Comparison of ENCODE assay signal across 11 mouse cellular contexts in the genomic region with DNA sequence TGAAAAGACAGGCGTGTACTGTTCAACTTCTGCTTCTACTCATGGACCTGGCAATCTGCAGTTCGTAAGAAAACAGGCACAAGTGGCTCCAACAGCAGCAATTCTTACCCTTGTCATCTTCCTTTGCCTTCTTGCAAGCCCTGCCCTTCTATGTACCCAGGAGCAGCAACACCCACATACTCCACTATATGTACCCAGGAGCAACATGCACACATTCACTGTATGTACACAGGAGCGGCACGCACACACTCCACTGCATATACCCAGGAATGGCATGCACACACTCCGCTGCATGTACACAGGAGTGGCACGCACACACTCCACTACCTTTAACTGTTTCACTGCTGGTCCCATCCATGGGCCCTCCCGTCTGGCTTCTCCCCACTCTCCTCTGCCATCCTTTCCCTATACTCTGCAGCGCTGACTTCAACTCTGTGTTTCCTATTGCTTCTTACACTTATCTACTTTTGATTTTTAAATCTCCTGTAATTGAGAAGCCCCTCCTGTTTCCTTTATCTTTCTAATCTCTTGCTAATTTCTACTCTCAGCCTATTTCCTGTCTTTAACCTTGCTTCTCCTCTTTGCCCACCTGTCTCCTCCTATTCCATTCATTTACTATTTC.
A peak's percentile ranks its signal among the peaks of the same experiment; 100 is the strongest.
DNase-seq lines count a peak whose midpoint lies in the region; ATAC-seq and TF ChIP-seq lines count a peak whose summit lies in the region.
"Had no signal": no experiment of that assay in that cellular context is flagged by ENCODE, and none has a peak within 500 bp of the region (broad histone marks: within the 10 kb centered on the region; RNA-seq: fewer than 3 reads in every experiment).

No protein-coding gene starts in this region.

- 82% methylated on average over 8 of the region's 8 CpGs for WGBS in kidney, embryonic 16.5 days

- 0 out of 2 replicates have a peak, but pooled peaks have one; percentile 23 for TF ChIP-seq EP300 in ES-Bruce4 (IDR thresholded peaks at IDR 0.05; ENCODE audit: insufficient read depth, low read depth, low read length)

- no peaks in the 10 kb centered on the region for H3K36me3 ChIP-seq in ES-Bruce4 (ENCODE audit: control insufficient read depth, insufficient read depth, low read length, poor library complexity, severe bottlenecking)
- peaks cover 3% of the 10 kb centered on the region; the same call in 1 of the 2 replicates for H3K36me3 ChIP-seq in kidney, embryonic 16.5 days (ENCODE audit: insufficient read depth, low read length)

- no peak overlapping the region for H3K4me3 ChIP-seq in gastrocnemius, adult 2 months
- no peak overlapping the region for H3K4me3 ChIP-seq in left cerebral cortex, adult 2 months
- no peak overlapping the region for H3K4me3 ChIP-seq in ES-Bruce4 (ENCODE audit: low read depth, low read length)
- H3K4me3 ChIP-seq in kidney, embryonic 16.5 days (ENCODE audit: low read length): no peak overlapping the region
- H3K4me3 ChIP-seq: limb, embryonic 15.5 days had no signal

- H3K27me3 ChIP-seq in ES-Bruce4 (ENCODE audit: control insufficient read depth, insufficient read depth, low read length, poor library complexity, severe bottlenecking): no peaks in the 10 kb centered on the region
- H3K27me3 ChIP-seq in kidney, embryonic 16.5 days (ENCODE audit: insufficient read depth, low read length): no peaks in the 10 kb centered on the region
- H3K27me3 ChIP-seq: limb, embryonic 15.5 days had no signal

- TF ChIP-seq POLR2A in ES-Bruce4 (IDR thresholded peaks at IDR 0.05; ENCODE audit: insufficient read depth, low read length): no peak

- intact Hi-C loops in gastrocnemius, adult 2 months (cut with DNase I): no loop called here
- intact Hi-C loops in left cerebral cortex, adult 2 months (cut with DNase I): no loop called here
- intact Hi-C loops in left cerebral cortex, postnatal 4 days (cut with DNase I): no loop called here

- peaks cover 1% of the 10 kb centered on the region for H3K4me1 ChIP-seq in ES-Bruce4 (ENCODE audit: control insufficient read depth, insufficient read depth, low read length)
- H3K4me1 ChIP-seq in kidney, embryonic 16.5 days (ENCODE audit: insufficient read depth, low read length): no peaks in the 10 kb centered on the region

- no peak overlapping the region for H3K9ac ChIP-seq in ES-Bruce4 (ENCODE audit: low read depth, poor library complexity, severe bottlenecking)
- no peak overlapping the region for H3K9ac ChIP-seq in kidney, embryonic 16.5 days (replicated peaks; ENCODE audit: low read length)
- H3K9ac ChIP-seq: limb, embryonic 15.5 days had no signal

- peak overlapping the region; percentile 70 for H3K27ac ChIP-seq in gastrocnemius, adult 2 months
- peak overlapping the region; percentile 57 for H3K27ac ChIP-seq in left cerebral cortex, adult 2 months
- no peak overlapping the region for H3K27ac ChIP-seq in ES-Bruce4 (ENCODE audit: insufficient read depth, low read length)
- H3K27ac ChIP-seq in kidney, embryonic 16.5 days (ENCODE audit: low read length): no peak overlapping the region
- H3K27ac ChIP-seq: limb, embryonic 15.5 days; macrophage had no signal

- no peak for ATAC-seq in kidney, embryonic 16.5 days (ENCODE audit: low FRiP score, low TSS enrichment)

- H3K4me2 ChIP-seq in kidney, embryonic 16.5 days (replicated peaks; ENCODE audit: low read depth, low read length): no peak overlapping the region
- H3K4me2 ChIP-seq: limb, embryonic 15.5 days had no signal

- no peaks in the 10 kb centered on the region for H3K9me3 ChIP-seq in ES-Bruce4 (replicated peaks; ENCODE audit: control insufficient read depth, insufficient read depth, low read length, poor library complexity, severe bottlenecking)
- H3K9me3 ChIP-seq in kidney, embryonic 16.5 days (ENCODE audit: low read length): no peaks in the 10 kb centered on the region
- H3K9me3 ChIP-seq: limb, embryonic 15.5 days had no signal

- DNase-seq in gastrocnemius, adult 2 months: no peak
- no peak for DNase-seq in gastrocnemius, adult 18-20 months (ENCODE audit: low spot score)
- DNase-seq in left cerebral cortex, adult 2 months (ENCODE audit: extremely low spot score in 1 of 2, low spot score in 2 of 2): no peak
- no peak for DNase-seq in left cerebral cortex, postnatal 4 days
- peak; percentile 21 for DNase-seq in lung, postnatal 25 days (ENCODE audit: low spot score)
- DNase-seq in urinary bladder, postnatal 25 days (ENCODE audit: low spot score): no peak
- DNase-seq: thymus, adult 18-20 months had no signal

- TF ChIP-seq CTCF in gastrocnemius, adult 2 months (IDR thresholded peaks at IDR 0.05): no peak
- TF ChIP-seq CTCF in left cerebral cortex, adult 2 months (IDR thresholded peaks at IDR 0.05): no peak
- no peak for TF ChIP-seq CTCF in ES-Bruce4 (IDR thresholded peaks at IDR 0.05; ENCODE audit: low read depth, low read length)

Comparison
In these comparisons a context has a peak if more than half of its experiments do, and no peak if none do; other contexts are left out.
1. H3K27ac ChIP-seq: peak in gastrocnemius, adult 2 months (single experiment) and left cerebral cortex, adult 2 months (single experiment); none in ES-Bruce4 (single experiment) and kidney, embryonic 16.5 days (single experiment).